Mouse (Mus musculus) megakaryocyte, adult 5-6 weeks (primary cell): ENCODE data around the gene Gpkow. TPM values are rescaled to one million over a fixed set of nuclear protein-coding genes. Genes with fewer than 3 reads are reported as not detected.

Experiments used
- ATAC-seq: 2 replicates; pipeline ENCODE4 v1.8.0; 2016; ENCODE audit warnings: mild to moderate bottlenecking, inconsistent platforms; ENCODE audit not compliant: poor library complexity, severe bottlenecking
- total RNA-seq, 2 experiments: library from RNA; stranded (forward) in 1 of 2; stranded (reverse) in 1 of 2; fragments of 153-499, 151-499 nt in 1 of 2; fragments of 221-1000, 200-1000 nt in 1 of 2; gene quantifications; 2 replicates each; pipeline versions ENCODE4 v1.2.3 to v1.2.4; 2015 to 2017

The Gpkow gene
- total RNA-seq, 2 experiments from 2014 or later: 24.2 to 25.7 TPM

DNA sequence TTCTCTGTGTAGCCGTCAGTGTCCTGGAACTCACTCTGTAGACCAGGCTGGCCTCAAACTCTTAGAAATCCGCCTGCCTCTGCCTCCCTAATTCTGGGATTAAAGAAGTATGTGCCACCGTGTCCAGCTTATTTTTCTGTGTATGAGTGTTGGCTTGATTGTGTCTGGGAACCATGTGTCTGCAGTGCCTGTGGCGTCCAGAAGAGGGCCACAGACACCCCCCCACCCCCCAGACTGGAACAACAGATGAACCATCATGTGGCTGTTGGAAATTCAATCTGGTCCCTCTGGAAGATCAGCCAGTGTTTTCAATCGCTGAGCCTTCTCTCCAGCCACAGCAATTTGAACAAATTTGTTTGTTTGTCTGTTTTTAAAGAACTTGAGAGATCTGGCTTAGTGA, 46.5 kb downstream of the Gpkow start:
- ATAC-seq: no peak

- ATAC-seq: no peak
Measured at GRCm38 (mm10) chrX:7744940-7745339, 48.0 kb downstream of the Gpkow start.

GRCm38 (mm10) chrX:7745429-7745828, 48.5 kb downstream of the Gpkow start:
- ATAC-seq: no peak

DNA sequence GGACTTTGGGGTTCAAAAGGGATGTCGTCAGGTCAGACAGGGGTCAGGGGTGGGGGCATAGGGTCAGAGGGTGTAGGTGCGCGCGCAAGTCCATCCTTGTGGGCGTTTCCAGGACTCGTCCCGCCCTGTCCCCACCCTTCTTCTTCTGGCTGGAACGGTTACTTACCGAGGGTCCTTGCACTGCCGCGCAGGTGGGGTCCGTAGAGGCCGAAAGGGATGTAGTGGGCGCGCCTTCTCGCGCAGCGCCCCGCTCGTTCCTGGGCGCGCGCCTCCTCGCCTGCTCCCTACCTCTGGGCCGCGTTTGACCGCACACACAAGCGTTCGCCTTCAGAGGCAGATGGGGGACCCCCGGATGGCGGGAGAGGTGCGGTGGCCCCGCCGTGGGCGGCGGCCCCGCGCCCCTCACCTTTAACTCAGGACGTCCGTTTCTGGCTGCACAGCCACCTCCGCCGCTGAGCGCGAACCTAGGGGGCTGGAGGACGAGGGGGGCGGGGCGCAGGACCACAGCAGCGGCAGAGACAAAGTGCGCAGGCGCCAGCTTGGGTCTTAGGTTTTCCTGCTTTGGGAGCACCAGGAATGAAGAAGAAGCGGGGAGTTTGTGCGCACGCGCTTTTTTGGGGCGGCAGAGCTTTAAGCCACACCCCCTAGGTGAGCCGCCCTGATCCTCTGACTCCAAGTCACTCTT, 53.6 kb downstream of the Gpkow start, which contains the start of gene Ccdc120:
TSS of gene Ccdc120 (minus strand) at position 474 of the 685 bp plus-strand sequence.
- ATAC-seq: no peak

GRCm38 (mm10) chrX:7753627-7754026, 56.7 kb downstream of the Gpkow start:
- ATAC-seq: peak; percentile 73

Other genes starting within 250 kb of the Gpkow start
- gene Foxp3, start 123.5 kb upstream of the Gpkow start, total RNA-seq (2015): 0.41 TPM in 1 of 2 replicates, not detected in the other
- 0.49 and 0.66 TPM in 2 replicates for gene Foxp3, start 123.5 kb upstream of the Gpkow start, total RNA-seq (2017)
- gene Ppp1r3f, start 122.8 kb upstream of the Gpkow start, total RNA-seq (2015): 0.05 and 0.09 TPM in 2 replicates
- 0.53 and 0.55 TPM in 2 replicates for gene Ppp1r3f, start 122.8 kb upstream of the Gpkow start, total RNA-seq (2017)
- gene Ccdc22, start 91.6 kb upstream of the Gpkow start, total RNA-seq (2015): 9.5 and 12.3 TPM in 2 replicates
- 20.2 and 26.4 TPM in 2 replicates for gene Ccdc22, start 91.6 kb upstream of the Gpkow start, total RNA-seq (2017)
- 0.40 and 0.59 TPM in 2 replicates for gene Cacna1f, start 90.0 kb upstream of the Gpkow start, total RNA-seq (2015)
- 0.07 and 0.37 TPM in 2 replicates for gene Cacna1f, start 90.0 kb upstream of the Gpkow start, total RNA-seq (2017)
- gene Syp, start 58.7 kb upstream of the Gpkow start, total RNA-seq (2015): 0.50 and 1.5 TPM in 2 replicates
- 1.2 and 3.7 TPM in 2 replicates for gene Syp, start 58.7 kb upstream of the Gpkow start, total RNA-seq (2017)
- 7.0 and 8.7 TPM in 2 replicates for gene Prickle3, start 39.9 kb upstream of the Gpkow start, total RNA-seq (2015)
- gene Prickle3, start 39.9 kb upstream of the Gpkow start, total RNA-seq (2017): 7.9 and 9.3 TPM in 2 replicates
- gene Plp2, start 25.7 kb upstream of the Gpkow start, total RNA-seq (2015): 987 and 1,037 TPM in 2 replicates
- gene Plp2, start 25.7 kb upstream of the Gpkow start, total RNA-seq (2017): 267 and 300 TPM in 2 replicates
- gene Magix, start 15.9 kb upstream of the Gpkow start, total RNA-seq (2015): not detected in 2 replicates
- gene Magix, start 15.9 kb upstream of the Gpkow start, total RNA-seq (2017): 0.18 TPM in 1 of 2 replicates, not detected in the other
- gene Wdr45, start 17.2 kb downstream of the Gpkow start, total RNA-seq (2015): 25.6 and 38.7 TPM in 2 replicates
- gene Wdr45, start 17.2 kb downstream of the Gpkow start, total RNA-seq (2017): 13.4 and 18.9 TPM in 2 replicates
- not detected in 2 replicates for gene Gm45208, start 25.1 kb downstream of the Gpkow start, total RNA-seq (2015)
- gene Gm45208, start 25.1 kb downstream of the Gpkow start, total RNA-seq (2017): not detected in 2 replicates
- gene Praf2, start 31.3 kb downstream of the Gpkow start, total RNA-seq (2015): 7.8 and 20.6 TPM in 2 replicates
- 5.4 and 5.8 TPM in 2 replicates for gene Praf2, start 31.3 kb downstream of the Gpkow start, total RNA-seq (2017)
- gene Ccdc120, start 53.8 kb downstream of the Gpkow start, total RNA-seq (2015): not detected in 2 replicates
- gene Ccdc120, start 53.8 kb downstream of the Gpkow start, total RNA-seq (2017): not detected in 2 replicates
- 45.9 and 54.6 TPM in 2 replicates for gene Tfe3, start 65.4 kb downstream of the Gpkow start, total RNA-seq (2015)
- gene Tfe3, start 65.4 kb downstream of the Gpkow start, total RNA-seq (2017): 22.3 and 39.4 TPM in 2 replicates
- gene Gripap1, start 92.6 kb downstream of the Gpkow start, total RNA-seq (2015): 39.5 and 55.4 TPM in 2 replicates
- 70.5 and 81.9 TPM in 2 replicates for gene Gripap1, start 92.6 kb downstream of the Gpkow start, total RNA-seq (2017)
- 0.39 and 0.49 TPM in 2 replicates for gene Kcnd1, start 125.2 kb downstream of the Gpkow start, total RNA-seq (2015)
- gene Kcnd1, start 125.2 kb downstream of the Gpkow start, total RNA-seq (2017): 0.20 and 0.29 TPM in 2 replicates
- gene Otud5, start 144.2 kb downstream of the Gpkow start, total RNA-seq (2015): 43.2 and 50.6 TPM in 2 replicates
- 70.2 and 73.0 TPM in 2 replicates for gene Otud5, start 144.2 kb downstream of the Gpkow start, total RNA-seq (2017)
- gene Pim2, start 181.1 kb downstream of the Gpkow start, total RNA-seq (2015): 4.7 and 8.6 TPM in 2 replicates
- 1.1 and 1.4 TPM in 2 replicates for gene Pim2, start 181.1 kb downstream of the Gpkow start, total RNA-seq (2017)
- 6.4 and 9.8 TPM in 2 replicates for gene Slc35a2, start 186.9 kb downstream of the Gpkow start, total RNA-seq (2015)
- gene Slc35a2, start 186.9 kb downstream of the Gpkow start, total RNA-seq (2017): 10.9 and 13.5 TPM in 2 replicates
- gene Pqbp1, start 202.1 kb downstream of the Gpkow start, total RNA-seq (2015): 25.6 and 29.8 TPM in 2 replicates
- gene Pqbp1, start 202.1 kb downstream of the Gpkow start, total RNA-seq (2017): 116 and 123 TPM in 2 replicates
- gene Timm17b, start 202.2 kb downstream of the Gpkow start, total RNA-seq (2015): 75.8 and 85.4 TPM in 2 replicates
- 35.8 and 50.0 TPM in 2 replicates for gene Timm17b, start 202.2 kb downstream of the Gpkow start, total RNA-seq (2017)
- gene Gm10491, start 210.7 kb downstream of the Gpkow start, total RNA-seq (2015): not detected in 2 replicates
- not detected in 2 replicates for gene Gm10491, start 210.7 kb downstream of the Gpkow start, total RNA-seq (2017)
- gene Gm10490, start 212.4 kb downstream of the Gpkow start, total RNA-seq (2015): not detected in 2 replicates
- not detected in 2 replicates for gene Gm10490, start 212.4 kb downstream of the Gpkow start, total RNA-seq (2017)
- not detected in 2 replicates for gene Pcsk1n, start 222.7 kb downstream of the Gpkow start, total RNA-seq (2015)
- gene Pcsk1n, start 222.7 kb downstream of the Gpkow start, total RNA-seq (2017): not detected in 2 replicates
- gene Eras, start 231.5 kb downstream of the Gpkow start, total RNA-seq (2015): not detected in 2 replicates
- not detected in 2 replicates for gene Eras, start 231.5 kb downstream of the Gpkow start, total RNA-seq (2017)